Mouse (Mus musculus) embryonic facial prominence, embryonic 10.5 days (tissue): ENCODE measurements around the gene Rasl12. TPM values are rescaled to one million over a fixed set of nuclear protein-coding genes. Genes with fewer than 3 reads are reported as not detected.

ENCODE experiments used
- DNase-seq: peaks from one replicate; pipeline ENCODE4 v3.0.0-alpha.2; 2017; ENCODE audit warnings: low spot score
- H3K27ac ChIP-seq: fragments of 300-500 bp; sonication (generic); replicated peaks from 2 replicates; pipeline ENCODE4 v1.5.1; 2016; ENCODE audit warnings: mild to moderate bottlenecking
- H3K27me3 ChIP-seq: fragments of 300-500 bp; sonication (generic); replicated peaks from 2 replicates; pipeline ENCODE4 v1.6.1; 2016; ENCODE audit warnings: low read depth, mild to moderate bottlenecking; ENCODE audit not compliant: poor library complexity, severe bottlenecking
- H3K36me3 ChIP-seq: fragments of 300-500 bp; sonication (generic); replicated peaks from 2 replicates; pipeline ENCODE4 v1.6.1; 2016; ENCODE audit warnings: mild to moderate bottlenecking, moderate library complexity
- H3K4me1 ChIP-seq: fragments of 300-500 bp; sonication (generic); 2 replicates; pipeline ENCODE4 v1.6.1; 2016
- H3K4me3 ChIP-seq: fragments of 300-500 bp; sonication (generic); 2 replicates; pipeline ENCODE4 v1.5.1; 2016; ENCODE audit warnings: mild to moderate bottlenecking, moderate library complexity
- H3K9me3 ChIP-seq: fragments of 300-500 bp; sonication (generic); 2 replicates; pipeline ENCODE4 v1.6.1; 2016; ENCODE audit warnings: mild to moderate bottlenecking
- WGBS: fragments of 180-500 bp; shearing (Covaris S2); methylation state at CpG from one replicate; pipeline ENCODE4 v1.1.7; 2016; 5-methylcytosine and 5-hydroxymethylcytosine counted together
- polyA plus RNA-seq: library from polyadenylated mRNA; unstranded; fragments of >200 nt; fragmentation: Nextera tagmentation; extraction: Ambion mirVana; gene quantifications from 2 replicates; pipeline ENCODE4 v1.2.1, GENCODE M21; 2016

Rasl12 gene
- polyA plus RNA-seq, 1 experiment from 2014 or later: 8.3 TPM

- Histone ChIP-seq H3K4me3 (no peak overlapping the region), H3K27me3 (peaks cover 1% of the 10 kb centered on the region), H3K27ac (no peak overlapping the region), H3K36me3 (no peaks in the 10 kb centered on the region), H3K4me1 (no peaks in the 10 kb centered on the region), H3K9me3 (no peaks in the 10 kb centered on the region)
- DNase-seq: no peak
- WGBS: 83% methylated on average over 15 of the region's 15 CpGs
These were observed 6.3 kb downstream of the Rasl12 start for GRCm38 (mm10) chr9:65404331-65405183.

DNA sequence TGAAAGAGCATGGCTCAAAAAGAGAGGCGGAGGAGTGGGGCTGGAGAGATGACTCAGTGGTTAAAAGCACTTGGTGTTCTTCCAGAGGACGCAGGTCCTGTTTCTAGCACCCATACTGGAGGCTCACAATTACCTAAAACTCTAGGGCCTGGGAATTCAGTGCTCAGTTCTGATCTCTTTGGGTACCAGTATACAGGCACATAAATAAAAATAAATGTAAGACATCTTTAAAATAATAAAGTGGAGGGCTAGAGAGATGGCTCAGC, 6.8 kb downstream of the Rasl12 start:
- no peaks in the 10 kb centered on the region for H3K9me3 ChIP-seq
- no peak for DNase-seq
- WGBS: 91% methylated on average over 2 of the region's 2 CpGs
- H3K4me3 ChIP-seq: no peak overlapping the region
- no peaks in the 10 kb centered on the region for H3K4me1 ChIP-seq
- H3K36me3 ChIP-seq: no peaks in the 10 kb centered on the region
- no peak overlapping the region for H3K27ac ChIP-seq
- H3K27me3 ChIP-seq: no peaks in the 10 kb centered on the region

DNA sequence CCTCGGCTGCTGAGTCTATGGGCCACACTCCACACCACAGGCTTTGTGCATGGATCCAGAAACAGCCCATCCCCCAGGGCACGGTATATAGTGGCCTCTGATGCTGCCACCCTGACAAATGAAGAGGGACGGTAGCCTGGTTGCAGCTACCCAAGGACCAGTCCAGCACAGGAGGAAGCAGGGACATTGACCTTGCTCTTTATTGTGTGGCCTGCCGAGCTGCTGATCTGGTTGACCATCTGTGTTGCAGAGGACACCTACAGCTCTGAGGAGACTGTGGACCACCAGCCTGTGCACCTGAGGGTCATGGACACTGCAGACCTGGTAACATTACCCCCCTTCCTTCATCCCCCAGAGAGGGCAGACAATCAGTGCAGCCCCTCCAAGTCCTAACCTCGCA, 9.0 kb downstream of the Rasl12 start:
- no peak for DNase-seq
- Histone ChIP-seq H3K9me3 (no peaks in the 10 kb centered on the region), H3K27me3 (no peaks in the 10 kb centered on the region), H3K4me1 (no peaks in the 10 kb centered on the region), H3K4me3 (no peak overlapping the region), H3K36me3 (no peaks in the 10 kb centered on the region; the same call in 1 of the 2 replicates), H3K27ac (no peak overlapping the region)
- WGBS: 82% methylated on average over 5 of the region's 5 CpGs

DNA sequence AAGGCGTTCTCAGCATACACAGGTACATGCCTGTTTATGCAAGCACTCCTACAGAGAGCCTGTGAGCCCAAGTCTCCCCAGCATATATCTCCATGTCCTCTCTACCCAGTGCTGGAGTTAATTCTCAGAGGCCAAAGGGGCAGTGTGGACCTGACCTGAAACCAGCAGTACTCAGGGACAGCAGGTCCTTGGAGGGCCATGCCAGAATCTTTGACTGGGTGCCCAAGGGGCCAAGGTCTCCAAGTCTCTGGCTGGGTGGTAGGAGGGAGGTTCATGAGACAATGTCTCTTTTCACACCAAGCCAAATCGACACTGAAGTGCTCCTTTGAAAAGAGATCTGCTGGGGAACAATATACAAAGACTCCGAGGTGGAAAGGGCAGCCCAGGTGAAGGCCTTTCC, 9.6 kb downstream of the Rasl12 start:
- Histone ChIP-seq H3K36me3 (no peaks in the 10 kb centered on the region; the same call in 1 of the 2 replicates), H3K27ac (no peak overlapping the region), H3K4me1 (no peaks in the 10 kb centered on the region), H3K9me3 (no peaks in the 10 kb centered on the region), H3K27me3 (no peaks in the 10 kb centered on the region), H3K4me3 (no peak overlapping the region)
- DNase-seq: no peak
- 73% methylated on average over 3 of the region's 3 CpGs for WGBS

GRCm38 (mm10) chr9:65408871-65409295, 10.6 kb downstream of the Rasl12 start:
- H3K4me3 ChIP-seq: no peak overlapping the region
- 58% methylated on average over 5 of the region's 5 CpGs for WGBS
- H3K27ac ChIP-seq: no peak overlapping the region
- DNase-seq: no peak
- H3K4me1 ChIP-seq: no peaks in the 10 kb centered on the region
- H3K27me3 ChIP-seq: no peaks in the 10 kb centered on the region
- H3K36me3 ChIP-seq: no peaks in the 10 kb centered on the region; the same call in 1 of the 2 replicates
- no peaks in the 10 kb centered on the region for H3K9me3 ChIP-seq

DNA sequence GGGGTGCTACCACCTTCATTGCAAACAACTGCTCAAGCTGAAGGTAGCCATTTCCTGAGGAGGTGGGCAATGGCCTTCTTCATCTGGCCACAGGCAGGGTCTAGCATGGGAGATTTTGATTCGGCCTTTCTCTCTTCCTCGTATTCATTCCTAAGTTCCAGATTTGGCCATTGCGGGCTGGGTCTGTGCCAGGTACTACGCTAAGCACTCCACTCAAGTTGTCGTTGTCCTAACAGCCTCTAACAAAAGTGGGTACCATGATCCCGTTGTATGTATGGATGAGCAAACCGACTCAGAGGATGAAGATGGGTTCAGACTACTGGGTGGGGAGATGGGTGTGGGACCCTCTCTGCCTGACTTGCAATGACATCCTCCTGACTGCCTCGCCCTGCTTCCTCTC, 12.1 kb downstream of the Rasl12 start:
- no peak for DNase-seq
- H3K27me3 ChIP-seq: no peaks in the 10 kb centered on the region
- H3K27ac ChIP-seq: no peak overlapping the region
- no peak overlapping the region for H3K4me3 ChIP-seq
- no peaks in the 10 kb centered on the region for H3K9me3 ChIP-seq
- H3K36me3 ChIP-seq: no peaks in the 10 kb centered on the region; the same call in 1 of the 2 replicates
- no peaks in the 10 kb centered on the region for H3K4me1 ChIP-seq
- 91% methylated on average over 8 of the region's 8 CpGs for WGBS

- 70% methylated on average over 3 of the region's 3 CpGs for WGBS
- Histone ChIP-seq H3K36me3 (no peaks in the 10 kb centered on the region; the same call in 1 of the 2 replicates), H3K27me3 (no peaks in the 10 kb centered on the region), H3K4me3 (no peak overlapping the region), H3K27ac (no peak overlapping the region), H3K9me3 (no peaks in the 10 kb centered on the region), H3K4me1 (no peaks in the 10 kb centered on the region)
- no peak for DNase-seq
These were observed 13.0 kb downstream of the Rasl12 start for GRCm38 (mm10) chr9:65411326-65411725.

GRCm38 (mm10) chr9:65417738-65418137, 19.4 kb downstream of the Rasl12 start:
- Histone ChIP-seq H3K4me1 (peaks cover 4% of the 10 kb centered on the region; the same call in 1 of the 2 replicates), H3K4me3 (no peak overlapping the region), H3K27ac (no peak overlapping the region), H3K36me3 (no peaks in the 10 kb centered on the region), H3K27me3 (no peaks in the 10 kb centered on the region), H3K9me3 (no peaks in the 10 kb centered on the region)
- no peak for DNase-seq
- 55% methylated on average over 3 of the region's 3 CpGs for WGBS

DNA sequence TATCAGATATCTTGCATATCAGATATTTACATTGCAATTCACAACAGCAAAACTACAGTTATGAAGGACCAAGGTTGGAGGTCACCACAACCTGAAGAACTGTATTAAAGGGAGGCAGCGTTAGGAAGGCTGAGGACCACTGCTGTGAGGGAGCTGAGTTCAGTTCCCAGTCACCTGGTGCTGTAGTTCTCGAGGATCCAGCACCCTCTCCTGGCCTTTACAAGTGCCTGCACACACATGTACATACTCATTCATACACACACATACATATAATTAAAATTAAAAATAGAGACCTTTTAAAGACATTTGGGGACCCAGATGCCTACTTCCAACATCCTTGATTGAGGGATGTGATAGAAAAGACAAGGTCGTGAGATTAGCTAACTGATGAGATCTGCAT, 21.3 kb downstream of the Rasl12 start:
- H3K27ac ChIP-seq: no peak overlapping the region
- no peaks in the 10 kb centered on the region for H3K27me3 ChIP-seq
- no peaks in the 10 kb centered on the region for H3K9me3 ChIP-seq
- H3K4me1 ChIP-seq: peaks cover 10% of the 10 kb centered on the region
- DNase-seq: no peak
- 76% methylated on average over 3 of the region's 3 CpGs for WGBS
- H3K36me3 ChIP-seq: no peaks in the 10 kb centered on the region
- no peak overlapping the region for H3K4me3 ChIP-seq

DNA sequence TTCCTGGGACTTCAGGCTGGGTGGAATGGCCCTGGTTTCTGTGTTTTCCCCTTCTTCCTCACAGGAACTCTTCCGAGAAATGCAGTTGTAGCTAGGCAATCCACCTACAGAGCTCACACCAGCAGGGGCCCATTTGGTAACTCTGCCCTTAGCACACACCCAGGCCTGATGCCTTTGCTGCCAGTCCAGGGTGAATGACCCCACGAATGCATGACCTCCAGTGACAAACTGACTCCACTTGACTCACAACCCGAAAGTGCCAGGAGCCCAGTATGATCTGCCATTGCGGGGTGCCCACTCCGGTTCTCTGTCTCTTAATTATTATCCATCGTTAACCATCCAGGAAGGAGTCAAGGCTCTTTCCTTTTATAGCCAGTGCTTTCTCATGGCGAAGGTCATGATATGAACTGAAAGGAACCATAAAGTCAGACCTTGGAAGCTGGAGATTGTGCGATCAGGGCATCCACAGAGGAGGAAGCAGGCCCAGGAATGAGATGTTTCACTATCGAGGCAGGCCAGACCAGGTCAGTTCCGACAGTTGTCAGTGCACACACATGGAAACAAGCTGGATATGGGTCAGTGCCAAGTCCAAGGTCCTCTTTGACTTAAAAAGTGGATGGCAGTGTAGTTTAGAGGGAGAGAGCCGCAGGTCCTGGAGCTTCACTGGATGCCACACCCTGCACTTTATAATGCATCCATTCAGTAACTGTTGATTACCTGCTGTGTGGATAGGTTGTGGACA, 24.6 kb downstream of the Rasl12 start, which contains the start of gene Slc51b:
Slc51b (minus strand) TSS at position 196 of the 742 bp plus-strand sequence.
- Histone ChIP-seq H3K36me3 (no peaks in the 10 kb centered on the region), H3K9me3 (no peaks in the 10 kb centered on the region), H3K27ac (no peak within 1 kb of the TSS), H3K27me3 (no peaks in the 10 kb centered on the region), H3K4me1 (peaks cover 8% of the 10 kb centered on the region), H3K4me3 (no peak within 1 kb of the TSS)
- WGBS: 85% methylated on average over 11 of the region's 11 CpGs
- DNase-seq: no peak

DNA sequence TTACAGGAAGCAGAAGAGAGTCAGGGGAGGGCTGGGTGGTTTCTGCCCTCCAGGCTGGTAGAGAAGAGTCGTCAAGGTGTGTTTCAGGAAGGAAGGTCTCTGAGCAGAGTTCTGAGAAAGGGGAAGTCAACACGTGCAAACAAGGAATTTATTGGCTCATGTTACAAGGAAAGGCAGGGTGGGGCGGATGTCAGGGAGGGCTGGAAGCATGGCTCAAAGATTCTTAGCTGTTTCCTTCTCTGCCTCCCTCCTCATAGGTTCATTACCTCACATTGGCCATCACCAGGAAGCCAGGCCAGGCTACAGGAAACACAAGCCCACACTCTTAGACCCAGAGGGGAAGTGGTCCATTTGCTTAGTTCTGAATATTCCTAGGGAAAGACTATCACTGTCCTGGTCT, 26.1 kb downstream of the Rasl12 start:
- no peak for DNase-seq
- Histone ChIP-seq H3K9me3 (no peaks in the 10 kb centered on the region), H3K36me3 (no peaks in the 10 kb centered on the region), H3K4me3 (no peak overlapping the region), H3K27ac (no peak overlapping the region), H3K27me3 (no peaks in the 10 kb centered on the region), H3K4me1 (peaks cover 8% of the 10 kb centered on the region)
- 34% methylated on average over 3 of the region's 3 CpGs for WGBS

DNA sequence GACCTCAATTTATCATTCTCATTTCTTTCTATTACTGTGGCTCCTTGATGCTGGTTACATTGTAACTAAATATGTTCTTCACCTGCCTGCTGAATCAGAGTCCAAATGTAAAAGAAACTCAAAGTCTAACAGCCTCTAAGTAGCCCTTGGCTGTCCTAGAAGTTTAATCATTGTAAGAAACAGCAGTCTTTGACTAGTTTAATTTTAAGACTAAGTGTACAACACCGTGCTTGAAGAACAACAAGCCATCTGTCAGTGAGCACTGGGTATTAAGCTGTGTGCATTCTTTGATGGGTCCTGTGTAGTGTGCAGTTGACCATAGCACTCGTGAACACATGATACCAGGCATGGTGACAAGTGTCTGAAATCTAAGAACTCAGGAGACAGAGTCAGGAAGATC, 29.2 kb downstream of the Rasl12 start:
- no peak overlapping the region for H3K27ac ChIP-seq
- peaks cover 8% of the 10 kb centered on the region for H3K4me1 ChIP-seq
- 86% methylated on average over 2 of the region's 2 CpGs for WGBS
- no peaks in the 10 kb centered on the region for H3K36me3 ChIP-seq
- no peaks in the 10 kb centered on the region for H3K9me3 ChIP-seq
- DNase-seq: no peak
- no peak overlapping the region for H3K4me3 ChIP-seq
- H3K27me3 ChIP-seq: no peaks in the 10 kb centered on the region

DNA sequence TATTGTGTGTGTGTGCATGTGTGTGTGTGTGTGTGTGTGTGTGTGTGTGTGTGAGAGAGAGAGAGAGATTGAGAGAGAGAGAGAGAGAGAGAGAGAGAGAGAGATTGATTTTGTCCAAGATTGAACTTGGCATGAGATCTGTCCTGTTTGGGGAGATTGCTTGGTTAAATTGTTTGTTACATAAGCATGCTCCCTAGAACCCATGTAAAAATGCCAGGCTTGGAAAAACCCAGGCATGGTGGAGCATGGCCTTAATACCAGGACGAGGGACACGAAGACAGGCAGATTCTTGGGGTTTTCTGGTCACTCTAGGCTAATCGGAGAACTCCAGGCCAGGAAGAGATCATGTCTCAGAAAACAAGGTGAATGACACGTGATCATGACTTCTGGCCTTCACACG, 29.7 kb downstream of the Rasl12 start:
- 89% methylated on average over 5 of the region's 5 CpGs for WGBS
- Histone ChIP-seq H3K36me3 (no peaks in the 10 kb centered on the region), H3K4me3 (no peak overlapping the region), H3K4me1 (peaks cover 8% of the 10 kb centered on the region), H3K27ac (no peak overlapping the region), H3K9me3 (no peaks in the 10 kb centered on the region), H3K27me3 (no peaks in the 10 kb centered on the region)
- DNase-seq: no peak
